Mouse (Mus musculus): ENCODE measurements around the gene Ptbp3. TPM values are rescaled to one million over a fixed set of nuclear protein-coding genes. Genes with fewer than 3 reads are reported as not detected.

Gene Ptbp3
- total and polyA plus RNA-seq, 3 experiments, result 78.8 to 315 (median 121) TPM

DNA sequence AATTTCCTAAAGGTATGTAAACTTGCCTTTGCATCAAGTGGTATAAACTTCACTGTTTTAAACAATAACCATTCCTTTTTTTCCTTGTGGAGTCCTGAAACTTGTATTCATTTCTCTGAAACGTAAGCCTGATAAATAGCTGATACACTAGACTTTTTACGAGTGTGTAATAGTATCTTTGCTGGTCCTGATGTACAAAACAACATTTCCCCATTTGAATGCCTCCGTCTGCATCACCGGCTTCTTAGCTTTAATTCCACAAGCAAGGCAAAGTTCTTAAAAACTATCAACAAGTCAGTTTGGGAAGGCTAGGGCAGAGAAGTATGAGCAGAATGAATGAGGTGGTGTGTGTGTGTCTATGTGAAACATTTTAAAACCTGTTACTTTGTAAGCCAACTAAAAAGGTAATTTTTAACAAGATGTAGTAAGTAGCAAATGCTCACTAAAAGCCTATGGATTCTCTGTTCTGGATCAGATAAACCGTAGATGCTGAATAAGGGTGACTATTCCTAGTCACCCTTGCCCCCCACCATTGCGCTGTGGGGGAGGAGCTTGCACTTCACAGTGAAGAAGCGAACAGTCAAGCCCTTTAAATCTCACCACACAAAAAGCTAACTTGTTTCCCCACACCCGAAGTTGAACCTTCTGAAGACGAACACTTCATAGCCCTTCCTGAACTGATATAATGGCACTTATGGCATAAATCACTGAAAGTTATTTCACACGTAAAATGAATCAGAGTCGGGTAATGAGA, 1.9 kb downstream of the Ptbp3 start:
- Histone ChIP-seq H3K27ac (ENCODE audit: control insufficient read depth, low read depth, low read length) (peak overlapping the region; percentile 54), H3K4me3 (ENCODE audit: control insufficient read depth in 1 of 2, insufficient read depth in 1 of 2, low read depth in 2 of 2, low read length in 2 of 2) (peak overlapping the region; percentile 90 to 98), H3K9ac (ENCODE audit: control insufficient read depth, low read depth, low read length, poor library complexity, severe bottlenecking) (peak overlapping the region; percentile 99), H3K9me3 (replicated peaks; ENCODE audit: insufficient read depth, low read length) (no peaks in the 10 kb centered on the region), H3K79me2 (ENCODE audit: control insufficient read depth, insufficient read depth, low read length, poor library complexity) (peaks cover 53% of the 10 kb centered on the region), H3K27me3 (ENCODE audit: control insufficient read depth in 1 of 2, insufficient read depth in 2 of 2, low read length in 2 of 2) (no peaks in the 10 kb centered on the region), H3K4me1 (ENCODE audit: control insufficient read depth in 1 of 2, insufficient read depth in 2 of 2, low read length in 2 of 2) (peaks cover 8 to 24% of the 10 kb centered on the region in 2 experiments), H3K36me3 (ENCODE audit: control insufficient read depth in 1 of 2, insufficient read depth in 2 of 2, low read length in 2 of 2) (peaks cover 3 to 29% of the 10 kb centered on the region in 2 experiments; a peak in 3 of 4 replicates)
- peak; percentile 68 for DNase-seq (ENCODE audit: low read depth, low spot score)
- peak; percentile 41; the same call in 1 of the 2 replicates for TF ChIP-seq GATA1 (IDR thresholded peaks at IDR 0.05; ENCODE audit: low read depth, low read length)
- TF ChIP-seq BHLHE40 (IDR thresholded peaks at IDR 0.05; ENCODE audit: borderline replicate concordance, low read depth, low read length), result no peak
- TF ChIP-seq ZMIZ1 (IDR thresholded peaks at IDR 0.05; ENCODE audit: low read depth, low read length), result no peak
- TF ChIP-seq GABPA (IDR thresholded peaks at IDR 0.05; ENCODE audit: low read depth, low read length), result no peak
- TF ChIP-seq EP300 (IDR thresholded peaks at IDR 0.05; ENCODE audit: low read depth in 1 of 2, low read length in 2 of 2), result no peak
- no peak for TF ChIP-seq TAL1 (IDR thresholded peaks at IDR 0.05; ENCODE audit: low read length)
- peak; percentile 37; the same call in 1 of the 2 replicates for TF ChIP-seq RCOR1 (IDR thresholded peaks at IDR 0.05; ENCODE audit: low read depth, low read length)
- no peak for TF ChIP-seq CHD1 (IDR thresholded peaks at IDR 0.05; ENCODE audit: low read depth, low read length)
- no peak for TF ChIP-seq TBP (IDR thresholded peaks at IDR 0.05; ENCODE audit: low read depth, low read length)
- no peak for TF ChIP-seq NRF1 (IDR thresholded peaks at IDR 0.05; ENCODE audit: insufficient read depth, low read depth, low read length, poor library complexity, severe bottlenecking)
- no peak for TF ChIP-seq CTCF (IDR thresholded peaks at IDR 0.05 in 2 of 3, conservative IDR thresholded peaks at IDR 0.05 in 1 of 3; ENCODE audit: control insufficient read depth in 1 of 3, insufficient read depth in 1 of 3, low read depth in 2 of 3, low read length in 3 of 3, poor library complexity in 1 of 3, severe bottlenecking in 1 of 3)
- TF ChIP-seq E2F4 (IDR thresholded peaks at IDR 0.05; ENCODE audit: borderline replicate concordance, low read depth, low read length), result no peak
- no peak for TF ChIP-seq RAD21 (IDR thresholded peaks at IDR 0.05; ENCODE audit: low read depth, low read length)

DNA sequence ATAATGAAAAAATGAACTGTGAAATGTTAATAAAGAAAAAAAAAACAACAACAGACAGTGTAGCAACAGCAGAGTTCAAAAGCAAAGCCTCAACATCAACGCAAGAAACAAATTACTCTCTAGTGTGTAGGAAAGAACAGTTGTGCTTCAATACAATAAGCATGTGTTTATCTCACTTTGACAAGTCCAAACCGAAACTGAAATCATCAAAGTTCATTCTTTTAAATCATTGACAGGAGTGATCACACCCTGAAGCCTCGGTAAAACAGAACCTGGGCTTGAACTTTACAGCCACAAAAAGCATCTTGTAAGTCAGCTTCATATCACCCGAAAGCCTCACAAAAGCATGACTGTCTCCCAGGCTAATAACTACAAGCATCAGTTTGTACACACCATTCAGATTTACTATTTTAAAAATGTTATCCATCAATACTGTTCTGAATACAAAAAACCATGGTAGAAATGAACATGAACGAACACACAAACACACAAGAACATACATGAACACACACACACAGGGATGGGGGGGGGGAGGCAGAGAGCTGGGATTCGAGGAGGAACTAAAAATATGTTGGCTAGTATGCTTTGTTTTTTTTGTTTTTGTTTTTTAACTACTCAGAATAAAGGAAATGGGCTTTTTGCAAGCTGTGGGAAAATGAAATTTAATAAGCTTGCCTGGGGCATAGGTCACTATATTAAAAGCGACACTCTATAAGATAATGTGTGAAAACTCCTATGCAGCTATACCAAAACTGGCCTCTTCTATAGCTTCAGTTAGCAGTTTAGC, 2.7 kb downstream of the Ptbp3 start:
- peak overlapping the region; percentile 30; the same call in 1 of the 2 replicates for H3K27ac ChIP-seq (ENCODE audit: control insufficient read depth, low read depth, low read length)
- peaks cover 3 to 33% of the 10 kb centered on the region in 2 experiments; a peak in 3 of 4 replicates for H3K36me3 ChIP-seq (ENCODE audit: control insufficient read depth in 1 of 2, insufficient read depth in 2 of 2, low read length in 2 of 2)
- no peaks in the 10 kb centered on the region for H3K9me3 ChIP-seq (replicated peaks; ENCODE audit: insufficient read depth, low read length)
- peak overlapping the region; percentile 99 for H3K9ac ChIP-seq (ENCODE audit: control insufficient read depth, low read depth, low read length, poor library complexity, severe bottlenecking)
- peak; percentile 56 for DNase-seq (ENCODE audit: low read depth, low spot score)
- peaks cover 60% of the 10 kb centered on the region for H3K79me2 ChIP-seq (ENCODE audit: control insufficient read depth, insufficient read depth, low read length, poor library complexity)
- H3K4me3 ChIP-seq (ENCODE audit: control insufficient read depth in 1 of 2, insufficient read depth in 1 of 2, low read depth in 2 of 2, low read length in 2 of 2), result peak overlapping the region; percentile 53 to 98
- peaks cover 10 to 24% of the 10 kb centered on the region in 2 experiments for H3K4me1 ChIP-seq (ENCODE audit: control insufficient read depth in 1 of 2, insufficient read depth in 2 of 2, low read length in 2 of 2)
- no peaks in the 10 kb centered on the region for H3K27me3 ChIP-seq (ENCODE audit: control insufficient read depth in 1 of 2, insufficient read depth in 2 of 2, low read length in 2 of 2)
- no peak for TF ChIP-seq ZC3H11A (IDR thresholded peaks at IDR 0.05; ENCODE audit: low read depth, low read length)
- no peak; the same call in 1 of the 2 replicates for TF ChIP-seq RAD21 (IDR thresholded peaks at IDR 0.05; ENCODE audit: low read depth, low read length)
- TF ChIP-seq RCOR1 (IDR thresholded peaks at IDR 0.05; ENCODE audit: low read depth, low read length), result peak; percentile 4; the same call in 1 of the 2 replicates
- TF ChIP-seq KAT2A (conservative IDR thresholded peaks at IDR 0.05; ENCODE audit: low read depth, low read length), result no peak
- no peak for TF ChIP-seq ZMIZ1 (IDR thresholded peaks at IDR 0.05; ENCODE audit: low read depth, low read length)
- TF ChIP-seq ZKSCAN1 (IDR thresholded peaks at IDR 0.05; ENCODE audit: low read depth, low read length), result no peak
- TF ChIP-seq POLR2AphosphoS2 (IDR thresholded peaks at IDR 0.05; ENCODE audit: low read length), result no peak
- no peak for TF ChIP-seq POLR2AphosphoS5 (IDR thresholded peaks at IDR 0.05; ENCODE audit: borderline replicate concordance, low read depth, low read length)
- TF ChIP-seq TAL1 (IDR thresholded peaks at IDR 0.05; ENCODE audit: low read length), result no peak
- TF ChIP-seq EP300 (IDR thresholded peaks at IDR 0.05; ENCODE audit: low read depth in 1 of 2, low read length in 2 of 2), result peak; percentile 10 to 18; a peak in 1 of 4 replicates
- peak; percentile 87 for TF ChIP-seq SIN3A (IDR thresholded peaks at IDR 0.05; ENCODE audit: low read length)
- no peak for TF ChIP-seq CTCF (IDR thresholded peaks at IDR 0.05 in 2 of 3, conservative IDR thresholded peaks at IDR 0.05 in 1 of 3; ENCODE audit: control insufficient read depth in 1 of 3, insufficient read depth in 1 of 3, low read depth in 2 of 3, low read length in 3 of 3, poor library complexity in 1 of 3, severe bottlenecking in 1 of 3)
- peak; percentile 72 for TF ChIP-seq ETS1 (IDR thresholded peaks at IDR 0.05; ENCODE audit: low read depth, low read length)
- no peak for TF ChIP-seq MYC (IDR thresholded peaks at IDR 0.05; ENCODE audit: low read depth, low read length)
- TF ChIP-seq MEF2A (IDR thresholded peaks at IDR 0.05; ENCODE audit: extremely low read depth, insufficient replicate concordance, low read depth, low read length, poor library complexity, severe bottlenecking), result no peak
- TF ChIP-seq USF2 (IDR thresholded peaks at IDR 0.05; ENCODE audit: borderline replicate concordance in 1 of 2, insufficient read depth in 1 of 2, low read depth in 1 of 2, low read length in 2 of 2), result no peak
- TF ChIP-seq SMC3 (IDR thresholded peaks at IDR 0.05; ENCODE audit: low read depth, low read length), result no peak
- TF ChIP-seq CHD2 (IDR thresholded peaks at IDR 0.05; ENCODE audit: low read length), result no peak
